Mouse (Mus musculus) forebrain, embryonic 14.5 days (tissue): Measurements from ENCODE around the gene Bbs4. TPM values are rescaled to one million over a fixed set of nuclear protein-coding genes. Genes with fewer than 3 reads are reported as not detected.

Experiments used
- ATAC-seq: fragments of 200-750 bp; cut with Nextera tagmentation; 2 replicates; pipeline ENCODE4 v1.8.0; 2017; ENCODE audit warnings: mild to moderate bottlenecking, moderate library complexity
- DNase-seq: peaks from one replicate; pipeline ENCODE4 v3.0.0-alpha.2; 2015; ENCODE audit warnings: low spot score
- H3K27ac ChIP-seq: fragments of 300-500 bp; sonication (generic); 2 replicates; pipeline ENCODE4 v1.5.1; 2014; ENCODE audit warnings: low read depth, mild to moderate bottlenecking, control low read depth, low read length, moderate library complexity
- H3K27me3 ChIP-seq: fragments of 300-500 bp; sonication (generic); replicated peaks from 2 replicates; pipeline ENCODE4 v1.6.1; 2014; ENCODE audit warnings: low read length, control low read depth, mixed read lengths; ENCODE audit not compliant: control insufficient read depth, insufficient read depth
- H3K36me3 ChIP-seq: fragments of 300-500 bp; sonication (generic); 2 replicates; pipeline ENCODE4 v1.6.1; 2014; ENCODE audit warnings: low read length, control low read depth; ENCODE audit not compliant: control insufficient read depth, insufficient read depth
- H3K4me1 ChIP-seq: fragments of 300-500 bp; sonication (generic); 2 replicates; pipeline ENCODE4 v1.6.1; 2014; ENCODE audit warnings: antibody characterized with exemption, low read length, control low read depth; ENCODE audit not compliant: control insufficient read depth, insufficient read depth
- H3K4me2 ChIP-seq: fragments of 300-500 bp; sonication (generic); 2 replicates; pipeline ENCODE4 v1.6.1; 2014; ENCODE audit warnings: mild to moderate bottlenecking, control low read depth, low read length
- H3K4me3 ChIP-seq: fragments of 300-500 bp; sonication (generic); 2 replicates; pipeline ENCODE4 v1.5.1; 2014; ENCODE audit warnings: low read depth, low read length, control low read depth
- H3K9ac ChIP-seq: fragments of 300-500 bp; sonication (generic); 2 replicates; pipeline ENCODE4 v1.6.1; 2014; ENCODE audit warnings: mild to moderate bottlenecking, low read length, control low read depth, moderate library complexity
- H3K9me3 ChIP-seq: fragments of 300-500 bp; sonication (generic); replicated peaks from 2 replicates; pipeline ENCODE4 v1.6.1; 2016; ENCODE audit warnings: low read length, control low read depth, mixed read lengths; ENCODE audit not compliant: control insufficient read depth
- WGBS: fragments of 180-500 bp; shearing (Covaris S2); extraction: QIAGEN DNeasy Blood & Tissue Kit; methylation state at CpG from one replicate; pipeline ENCODE4 v1.1.7; 2014; 5-methylcytosine and 5-hydroxymethylcytosine counted together
- polyA plus RNA-seq: library from polyadenylated mRNA; unstranded; fragments of >200 nt; fragmentation: Nextera tagmentation; extraction: Ambion mirVana; gene quantifications from 2 replicates; pipeline ENCODE4 v1.2.1, GENCODE M21; 2014

The Bbs4 gene
- polyA plus RNA-seq, 1 experiment from 2014 or later = 48.4 TPM

DNA sequence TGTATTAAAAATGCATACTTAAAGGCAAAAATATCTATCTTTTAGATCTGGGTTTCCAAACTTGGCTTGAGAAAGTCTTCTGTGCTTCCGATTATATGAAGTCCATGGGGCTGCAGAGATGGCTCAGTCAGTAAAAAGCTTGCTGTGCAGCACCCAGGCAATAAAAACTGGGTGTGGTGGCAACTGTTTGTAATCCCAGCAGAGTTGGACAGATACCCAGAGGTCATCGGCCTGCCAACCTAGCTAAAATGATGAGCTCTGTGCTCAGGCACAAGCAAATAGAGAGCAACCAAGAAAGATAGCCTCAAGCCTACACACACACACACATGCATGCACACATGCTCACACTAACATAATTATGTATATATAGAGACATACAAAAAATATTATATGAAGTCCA lies 75.1 kb downstream of the Bbs4 start:
- Histone ChIP-seq H3K4me1 (no peaks in the 10 kb centered on the region), H3K36me3 (no peaks in the 10 kb centered on the region), H3K4me2 (no peak overlapping the region), H3K27me3 (no peaks in the 10 kb centered on the region), H3K4me3 (no peak overlapping the region), H3K27ac (no peak overlapping the region), H3K9ac (no peak overlapping the region), H3K9me3 (no peaks in the 10 kb centered on the region)
- no peak for DNase-seq
- ATAC-seq = no peak
- WGBS = 98% methylated on average over 2 of the region's 2 CpGs

DNA sequence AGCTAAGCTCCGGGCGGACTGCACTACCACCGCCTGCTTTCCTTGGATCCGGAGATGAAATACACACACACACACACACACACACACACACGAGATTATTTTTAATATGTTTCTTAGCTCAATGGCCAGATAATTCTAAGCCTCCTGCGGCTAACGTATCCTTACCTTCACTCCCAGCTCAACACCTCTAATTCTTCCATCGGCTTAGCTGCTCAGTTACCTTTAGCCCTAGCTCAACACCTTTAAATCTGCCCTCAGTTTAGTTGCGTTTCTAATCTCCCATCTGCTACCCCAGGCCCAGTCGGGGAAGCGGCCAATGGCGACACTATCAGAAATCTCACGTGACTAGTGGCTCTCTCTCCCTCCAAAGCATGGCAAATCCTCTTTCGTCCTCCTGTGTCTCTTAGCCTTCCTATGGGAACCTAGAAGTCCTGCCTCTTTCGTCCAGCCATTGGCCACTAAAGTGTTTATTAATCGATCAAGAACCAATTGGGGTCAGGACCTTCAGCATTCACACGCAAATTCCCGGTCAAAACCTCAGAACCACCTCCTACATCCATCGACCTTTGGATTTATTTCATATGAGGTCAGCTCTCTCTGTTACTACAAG lies 78.4 kb downstream of the Bbs4 start:
- ATAC-seq = no peak
- Histone ChIP-seq H3K9me3 (no peaks in the 10 kb centered on the region), H3K4me1 (no peaks in the 10 kb centered on the region), H3K4me3 (no peak overlapping the region), H3K9ac (no peak overlapping the region), H3K36me3 (no peaks in the 10 kb centered on the region), H3K27me3 (no peaks in the 10 kb centered on the region), H3K4me2 (no peak overlapping the region), H3K27ac (no peak overlapping the region)
- DNase-seq = no peak
- 87% methylated on average over 19 of the region's 19 CpGs for WGBS

DNA sequence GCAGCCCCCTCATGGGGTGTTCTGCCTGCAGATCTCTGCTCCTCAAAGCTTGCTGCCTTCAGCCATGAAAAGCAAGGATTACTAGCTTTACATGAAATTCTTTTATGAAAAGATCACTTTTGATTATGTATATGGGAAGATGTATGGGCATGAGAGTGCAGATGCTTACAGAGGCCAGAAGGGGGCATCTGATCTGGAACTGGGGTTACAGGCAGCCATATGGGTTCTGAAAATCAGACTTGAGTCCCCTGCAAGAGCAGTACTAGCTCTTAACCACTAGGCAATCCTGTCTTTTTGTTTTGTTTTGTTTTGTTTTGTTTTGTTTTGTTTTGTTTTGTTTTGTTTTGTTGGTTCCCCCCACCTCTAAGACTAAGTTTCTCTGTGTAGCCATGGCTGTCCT lies 80.1 kb downstream of the Bbs4 start:
- no peak overlapping the region for H3K27ac ChIP-seq
- no peaks in the 10 kb centered on the region for H3K4me1 ChIP-seq
- H3K27me3 ChIP-seq = no peaks in the 10 kb centered on the region
- H3K9ac ChIP-seq = no peak overlapping the region
- no peak overlapping the region for H3K4me3 ChIP-seq
- H3K9me3 ChIP-seq = no peaks in the 10 kb centered on the region
- no peaks in the 10 kb centered on the region for H3K36me3 ChIP-seq
- DNase-seq (no peak), ATAC-seq (no peak)
- H3K4me2 ChIP-seq = no peak overlapping the region

Other genes starting within 250 kb of the Bbs4 start
- 21.9 and 23.6 TPM in 2 replicates for gene Adpgk, start 62.0 kb downstream of the Bbs4 start, polyA plus RNA-seq
- 13.6 and 14.1 TPM in 2 replicates for gene Arih1, start 133.1 kb upstream of the Bbs4 start, polyA plus RNA-seq
- gene Hexa, start 186.0 kb upstream of the Bbs4 start, polyA plus RNA-seq = 60.7 and 61.6 TPM in 2 replicates
- gene Tmem202, start 186.3 kb upstream of the Bbs4 start, polyA plus RNA-seq = 0.27 and 0.82 TPM in 2 replicates
- gene Celf6, start 224.4 kb upstream of the Bbs4 start, polyA plus RNA-seq = 14.0 and 20.3 TPM in 2 replicates